Mouse (Mus musculus): ENCODE data around the gene Ccdc150. TPM values are rescaled to one million over a fixed set of nuclear protein-coding genes. Genes with fewer than 3 reads are reported as not detected.

Ccdc150 gene
- total RNA-seq (2015) (0.20 and 0.81 TPM in 2 replicates), total RNA-seq (2017) (0.29 and 2.2 TPM in 2 replicates)

DNA sequence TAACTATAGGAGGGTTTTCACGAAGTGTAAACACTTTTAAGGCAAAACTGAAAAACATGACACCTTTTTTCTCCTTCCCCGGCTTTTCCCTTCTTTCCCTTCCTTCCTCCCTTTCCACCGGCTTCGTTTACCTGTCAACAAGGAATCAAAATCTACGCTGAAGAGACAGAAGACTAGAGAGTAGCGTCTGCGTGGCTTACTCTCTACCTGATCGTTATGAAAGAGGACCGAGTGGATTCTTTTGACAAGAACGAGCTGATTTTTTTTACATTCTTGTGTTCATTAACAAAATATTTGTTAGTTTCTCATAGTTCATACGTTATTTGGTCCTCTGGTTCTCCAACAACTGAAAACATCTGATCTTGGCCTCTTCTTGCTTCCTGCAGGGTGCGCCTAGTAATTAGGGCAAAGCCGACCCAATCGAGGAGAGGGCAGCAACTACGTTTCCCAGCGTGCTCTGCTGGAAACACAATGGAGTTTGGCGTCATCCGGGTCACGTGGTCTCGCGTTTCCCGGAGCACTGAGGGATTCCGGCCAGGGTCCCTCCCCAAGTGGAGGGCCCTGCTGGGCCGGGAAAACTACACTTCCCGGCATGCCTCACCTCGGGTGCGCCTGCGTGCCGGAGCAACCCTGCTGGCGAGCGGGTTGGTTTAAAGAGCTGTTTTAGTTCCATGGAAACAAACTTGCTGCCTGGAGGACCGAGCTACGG, at the start of gene Ccdc150:
TSS of gene Ccdc150 (plus strand) at position 526 of the 709 bp plus-strand sequence.
- peak; percentile 98 for ATAC-seq (replicated peaks; ENCODE audit: poor library complexity)

GRCm38 (mm10) chr1:54220273-54220672, 30.2 kb upstream of the Ccdc150 start:
- no peak for ATAC-seq (replicated peaks; ENCODE audit: poor library complexity)

GRCm38 (mm10) chr1:54242722-54243121, 7.8 kb upstream of the Ccdc150 start:
- ATAC-seq (replicated peaks; ENCODE audit: poor library complexity) = no peak

DNA sequence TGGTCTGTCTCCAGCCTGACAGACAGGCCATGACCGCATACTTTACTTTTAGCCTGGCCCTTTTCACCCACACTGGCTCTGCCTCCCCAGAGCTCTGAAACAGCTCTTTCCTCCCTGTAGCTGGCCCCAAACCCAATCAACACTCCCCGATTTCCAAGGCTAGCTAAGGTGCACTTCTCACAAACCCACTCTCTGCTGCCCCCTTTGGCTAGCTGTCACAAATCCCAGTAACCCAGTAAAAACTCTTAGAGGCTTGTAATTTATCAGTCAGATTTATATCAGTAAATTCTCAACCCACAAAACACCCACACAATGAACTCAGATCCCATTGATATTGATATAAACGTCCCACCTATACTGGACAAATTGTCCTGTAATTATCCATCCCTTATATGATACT, 25.1 kb downstream of the Ccdc150 start:
- no peak for ATAC-seq (replicated peaks; ENCODE audit: poor library complexity)

DNA sequence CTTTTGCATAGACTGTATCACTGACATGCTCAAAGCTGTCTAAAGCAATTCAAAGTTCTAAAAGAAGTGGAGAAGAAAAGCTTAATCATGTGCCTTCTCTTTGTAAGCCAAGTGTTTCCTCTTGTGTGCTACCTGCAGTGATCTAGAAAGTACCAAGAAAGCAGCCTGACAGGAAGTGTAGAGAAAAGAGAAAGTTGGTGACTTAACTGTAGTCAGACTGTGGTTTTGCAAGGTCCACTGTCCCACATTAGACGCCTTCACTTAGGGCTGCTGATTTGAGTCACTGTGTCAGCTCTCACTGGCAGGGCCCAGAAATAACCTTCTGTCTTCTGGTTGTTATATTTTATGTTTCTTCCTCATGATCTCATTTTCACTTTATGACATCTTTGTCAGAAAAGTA, 29.1 kb downstream of the Ccdc150 start:
- 0 out of 2 replicates have a peak, but pooled peaks have one; percentile 26 for ATAC-seq (replicated peaks; ENCODE audit: poor library complexity)

DNA sequence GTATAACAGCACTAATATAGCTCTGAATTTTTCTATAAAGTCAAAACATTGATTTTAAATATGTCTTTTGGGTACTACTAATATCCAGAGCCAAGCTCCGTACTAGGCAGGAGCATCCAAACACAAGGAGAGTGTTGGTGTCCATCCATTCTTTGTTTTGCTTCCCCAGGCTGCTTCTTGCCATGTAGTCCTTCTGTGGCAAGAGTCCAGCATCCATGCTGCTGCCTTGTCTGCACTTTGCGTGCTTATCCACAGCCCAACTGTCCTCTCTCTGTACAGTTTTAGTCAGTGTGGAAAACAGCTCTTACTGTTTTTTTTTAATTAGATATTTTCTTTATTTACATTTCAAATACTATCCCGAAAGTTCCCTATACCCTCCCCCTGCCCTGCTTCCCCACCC, 30.2 kb downstream of the Ccdc150 start:
- no peak for ATAC-seq (replicated peaks; ENCODE audit: poor library complexity)

DNA sequence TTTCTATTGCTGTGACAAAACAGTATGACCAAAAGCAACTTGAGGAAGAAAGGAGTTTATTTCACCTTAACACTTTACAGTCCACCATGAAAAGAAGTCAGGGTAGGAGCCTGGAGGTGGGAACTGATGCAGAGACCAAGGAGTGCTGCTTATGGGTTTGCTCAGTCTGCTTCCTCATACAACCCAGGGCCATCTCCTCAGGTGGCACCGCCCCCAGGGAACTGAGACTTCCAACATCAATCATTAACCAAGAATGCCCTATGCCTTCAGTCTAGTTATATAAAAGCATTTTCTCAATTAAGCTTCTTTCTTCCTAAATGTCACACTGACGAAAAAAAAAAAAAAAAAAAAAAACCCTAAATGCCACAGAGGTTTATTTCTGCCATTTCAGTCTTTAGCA, 55.9 kb downstream of the Ccdc150 start:
- ATAC-seq (replicated peaks; ENCODE audit: poor library complexity) = no peak

- ATAC-seq (replicated peaks; ENCODE audit: poor library complexity) = no peak
These were observed 76.2 kb downstream of the Ccdc150 start for GRCm38 (mm10) chr1:54326647-54327046.

DNA sequence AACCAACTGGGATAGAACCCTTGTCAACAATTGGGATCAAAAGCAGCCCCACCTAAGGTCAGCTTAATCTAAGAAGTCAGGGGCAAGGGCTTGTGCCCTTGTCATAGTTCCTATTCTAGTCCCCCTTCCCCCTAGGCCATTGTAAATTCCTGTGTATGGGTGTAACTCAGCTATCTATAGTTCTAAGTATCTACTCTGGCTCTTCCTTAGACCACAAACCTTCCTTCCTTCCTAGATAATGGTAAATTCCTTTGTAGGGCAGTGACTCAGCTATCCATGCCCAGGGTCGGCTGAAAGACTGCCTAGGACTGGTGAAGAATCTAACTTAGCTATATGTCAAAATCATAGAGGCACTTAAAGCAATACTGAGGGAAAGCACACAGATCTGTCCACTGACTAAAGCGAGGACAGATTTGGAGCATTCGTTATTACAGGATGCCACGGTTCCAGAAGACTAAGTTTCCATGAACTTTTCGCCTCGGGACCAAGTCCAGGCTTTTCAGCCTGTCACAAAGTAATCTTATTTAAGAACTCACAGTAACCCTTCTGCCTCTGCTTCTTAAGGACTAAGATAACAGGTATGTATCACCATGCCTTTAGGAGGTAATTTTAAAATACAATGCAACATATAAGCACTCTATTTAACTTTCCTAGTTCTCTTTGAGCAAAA, 77.5 kb downstream of the Ccdc150 start:
- no peak for ATAC-seq (replicated peaks; ENCODE audit: poor library complexity)

DNA sequence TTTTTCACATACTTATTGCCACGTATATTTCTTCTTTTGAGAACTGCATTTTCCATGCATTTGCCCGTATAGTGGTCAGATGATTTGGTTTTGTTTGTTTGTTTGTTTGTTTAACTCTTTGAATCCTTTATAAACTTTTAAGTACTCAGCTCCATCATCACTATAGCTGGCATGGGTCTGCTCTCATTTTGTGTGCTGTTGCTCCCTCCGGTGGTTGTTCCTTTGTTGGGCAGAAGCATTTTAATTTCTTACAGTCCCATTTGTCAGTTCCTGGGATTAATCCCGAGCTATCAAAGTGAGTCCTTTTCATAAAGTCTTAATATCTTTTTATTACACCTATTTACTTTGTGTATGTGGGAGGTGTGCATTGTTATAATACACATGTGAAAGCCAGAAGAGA, 82.5 kb downstream of the Ccdc150 start:
- peak; percentile 44; the same call in 1 of the 2 replicates for ATAC-seq (replicated peaks; ENCODE audit: poor library complexity)

DNA sequence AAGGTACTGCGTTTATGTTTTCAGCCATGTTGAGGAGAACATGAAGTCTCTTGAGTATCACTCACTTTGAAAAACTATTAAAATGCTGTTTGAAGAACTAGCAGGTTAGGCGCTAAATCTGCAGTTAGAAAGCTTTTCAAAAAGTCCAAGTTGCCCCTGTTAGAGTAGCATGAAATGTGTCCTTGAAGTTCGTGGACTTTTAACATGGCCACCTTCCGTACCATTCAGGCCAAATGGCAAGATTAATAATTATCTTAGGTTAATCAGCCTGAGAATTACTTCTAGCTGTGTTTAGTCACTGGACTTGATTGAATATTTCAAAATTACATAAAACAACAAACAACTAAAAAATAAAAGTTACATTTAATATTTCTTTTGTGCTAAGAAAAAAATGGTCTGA, 104.3 kb downstream of the Ccdc150 start:
- no peak for ATAC-seq (replicated peaks; ENCODE audit: poor library complexity)

GRCm38 (mm10) chr1:54355485-54355884, 105.0 kb downstream of the Ccdc150 start:
- no peak for ATAC-seq (replicated peaks; ENCODE audit: poor library complexity)

- no peak for ATAC-seq (replicated peaks; ENCODE audit: poor library complexity)
These were observed 106.1 kb downstream of the Ccdc150 start for GRCm38 (mm10) chr1:54356566-54356965.

- ATAC-seq (replicated peaks; ENCODE audit: poor library complexity) = no peak
These were observed 127.1 kb downstream of the Ccdc150 start for GRCm38 (mm10) chr1:54377506-54378051.

DNA sequence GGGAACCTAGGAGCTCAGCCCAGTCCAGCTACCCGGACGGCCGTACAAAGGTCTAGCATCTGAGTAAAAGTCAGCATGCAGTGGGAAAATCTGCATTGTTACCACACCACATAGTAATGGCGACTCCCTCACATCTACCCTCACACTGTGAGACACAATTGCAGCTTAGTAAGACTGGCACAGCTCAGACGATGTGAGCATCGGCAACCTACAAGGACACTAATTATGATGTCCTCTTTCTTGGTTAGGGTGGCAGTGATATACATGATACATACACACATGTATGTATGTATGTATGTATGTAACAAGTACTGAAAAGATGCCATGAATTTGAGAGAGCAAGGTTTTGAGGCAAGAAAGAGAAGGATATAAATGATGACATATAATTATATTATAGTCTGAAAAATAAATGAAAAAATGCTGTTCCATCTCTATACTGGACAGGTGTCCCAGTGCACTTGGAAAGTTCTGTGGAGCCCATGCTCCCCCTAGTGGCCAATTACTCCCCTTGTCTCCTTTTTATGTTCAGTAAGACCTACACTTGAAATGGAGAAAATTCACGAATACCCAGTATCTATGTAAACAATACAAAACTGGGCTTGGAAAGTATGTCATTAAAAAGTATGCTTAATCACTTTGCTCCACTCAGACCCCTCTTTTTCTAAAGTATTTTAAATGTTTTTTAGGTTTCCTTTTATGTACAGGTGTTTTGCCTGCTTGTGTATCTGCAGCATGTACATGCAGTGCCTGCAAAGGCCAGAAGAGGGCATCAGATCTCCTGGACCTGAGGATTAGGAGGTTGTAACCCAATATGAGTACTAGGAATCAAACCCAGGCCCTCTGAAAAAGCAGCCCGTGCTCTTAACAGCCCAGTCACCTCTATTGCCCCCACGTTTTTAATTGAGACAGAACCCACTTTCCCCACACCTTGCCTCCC, 130.8 kb downstream of the Ccdc150 start:
- ATAC-seq (replicated peaks; ENCODE audit: poor library complexity) = peak; percentile 76

DNA sequence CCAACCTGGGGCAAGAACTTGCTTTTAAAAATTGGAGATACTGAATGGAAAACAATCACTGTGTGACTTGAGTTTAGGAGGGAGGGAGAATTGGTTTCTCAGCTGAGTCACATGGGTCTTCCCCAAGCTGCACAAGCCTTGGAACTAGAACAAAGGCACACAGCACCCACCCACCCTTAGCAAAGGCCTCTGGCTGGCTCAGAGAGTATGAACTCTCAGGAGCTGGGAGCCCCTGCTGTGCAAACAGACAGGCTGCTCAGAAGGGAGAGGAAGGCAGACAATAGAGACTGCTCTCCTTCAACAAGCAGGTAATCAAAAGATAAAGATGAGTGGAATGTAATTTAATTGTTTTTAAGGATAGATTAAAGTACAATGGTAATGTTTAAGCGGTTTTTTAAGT, 133.7 kb downstream of the Ccdc150 start:
- ATAC-seq (replicated peaks; ENCODE audit: poor library complexity) = no peak

DNA sequence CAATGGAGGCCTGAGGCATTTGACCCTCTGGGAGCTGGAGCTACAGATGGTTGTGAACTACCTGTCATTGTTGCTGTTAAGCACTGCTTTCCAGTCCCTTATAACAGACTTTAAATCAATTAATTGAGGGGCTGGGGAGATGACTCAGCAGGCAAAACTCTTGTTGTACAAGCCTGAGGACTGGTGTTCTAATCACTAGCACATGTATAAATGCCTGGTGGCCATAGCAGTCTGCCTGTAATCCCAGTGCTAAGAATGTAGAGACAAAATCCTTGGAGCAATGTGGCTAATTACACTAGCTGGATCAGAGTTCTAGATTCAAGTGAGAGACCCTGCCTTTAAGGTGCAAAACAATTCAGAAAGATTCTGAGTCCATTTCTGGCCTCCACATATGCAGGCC, 152.3 kb downstream of the Ccdc150 start:
- ATAC-seq (replicated peaks; ENCODE audit: poor library complexity) = no peak

Measured in megakaryocyte progenitor cell, adult 5-6 weeks (primary cell).